In genomic region chr9:32696259-32696658, GRCm38 (mm10) we compare ENCODE assay signal across 8 mouse cellular contexts.
DNase-seq lines count a peak whose midpoint lies in the region; ATAC-seq and TF ChIP-seq lines count a peak whose summit lies in the region.

No protein-coding gene starts in this region.

- H3K27me3 ChIP-seq in kidney, postnatal 0 days (ENCODE audit: insufficient read depth, low read length): no peaks in the 10 kb centered on the region
- H3K27me3 ChIP-seq in hindbrain, postnatal 0 days (ENCODE audit: insufficient read depth, low read length): peaks cover 49% of the 10 kb centered on the region
- H3K27me3 ChIP-seq in midbrain, postnatal 0 days (ENCODE audit: insufficient read depth, low read length): peaks cover 42% of the 10 kb centered on the region

- peak; percentile 14 for ATAC-seq in kidney, postnatal 0 days (replicated peaks; ENCODE audit: low FRiP score, low read depth)
- ATAC-seq in hindbrain, postnatal 0 days: peak; percentile 30
- no peak; the same call in none of the 2 replicates for ATAC-seq in midbrain, postnatal 0 days (ENCODE audit: low FRiP score)
- no peak for ATAC-seq in inflammation-experienced regulatory T-cells, adult 6 months

- TF ChIP-seq POLR2A in cortical plate, adult 2 months (IDR thresholded peaks at IDR 0.05; ENCODE audit: extremely low read depth, insufficient read depth, low read length): no peak

- H3K9ac ChIP-seq in kidney, postnatal 0 days (ENCODE audit: low read depth, low read length): peak overlapping the region; percentile 83
- peak overlapping the region; percentile 45; the same call in 1 of the 2 replicates for H3K9ac ChIP-seq in hindbrain, postnatal 0 days (replicated peaks; ENCODE audit: low read length)
- peak overlapping the region; percentile 51; the same call in 1 of the 2 replicates for H3K9ac ChIP-seq in midbrain, postnatal 0 days (replicated peaks; ENCODE audit: low read length, poor library complexity, severe bottlenecking)

- peak overlapping the region; percentile 90 for H3K27ac ChIP-seq in kidney, postnatal 0 days
- peak overlapping the region; percentile 52; the same call in 1 of the 2 replicates for H3K27ac ChIP-seq in cortical plate, adult 2 months (ENCODE audit: insufficient read depth, low read length)
- peak overlapping the region; percentile 64 for H3K27ac ChIP-seq in hindbrain, postnatal 0 days
- no peak overlapping the region for H3K27ac ChIP-seq in midbrain, postnatal 0 days (ENCODE audit: low read depth, low read length)

- no peak for TF ChIP-seq CTCF in kidney, postnatal 0 days (IDR thresholded peaks at IDR 0.05; ENCODE audit: low read depth)
- TF ChIP-seq CTCF in cortical plate, adult 2 months (IDR thresholded peaks at IDR 0.05; ENCODE audit: extremely low read depth, insufficient read depth, low read length): no peak
- TF ChIP-seq CTCF in hindbrain, postnatal 0 days (IDR thresholded peaks at IDR 0.05; ENCODE audit: low read depth): no peak
- no peak for TF ChIP-seq CTCF in midbrain, postnatal 0 days (IDR thresholded peaks at IDR 0.05)

- H3K36me3 ChIP-seq in kidney, postnatal 0 days (ENCODE audit: insufficient read depth, low read length): no peaks in the 10 kb centered on the region
- H3K36me3 ChIP-seq in hindbrain, postnatal 0 days (ENCODE audit: insufficient read depth, low read length): no peaks in the 10 kb centered on the region
- H3K36me3 ChIP-seq in midbrain, postnatal 0 days (ENCODE audit: insufficient read depth, low read length): no peaks in the 10 kb centered on the region

- 1% methylated on average over 13 of the region's 13 CpGs for WGBS in kidney, postnatal 0 days
- 2% methylated on average over 13 of the region's 13 CpGs for WGBS in hindbrain, postnatal 0 days
- under 1% methylated on average over 12 of the region's 13 CpGs for WGBS in midbrain, postnatal 0 days

- no peak for DNase-seq in kidney, postnatal 0 days (ENCODE audit: low spot score)
- DNase-seq in kidney, adult 11 months: no peak
- no peak for DNase-seq in hindbrain, postnatal 0 days (ENCODE audit: low spot score)
- no peak for DNase-seq in midbrain, postnatal 0 days (ENCODE audit: low spot score)
- no peak for DNase-seq in left cerebral cortex, adult 11 months (ENCODE audit: low spot score)
- no peak for DNase-seq in kidney, postnatal 14 days

- H3K4me2 ChIP-seq in kidney, postnatal 0 days (ENCODE audit: low read length): peak overlapping the region; percentile 84
- peak overlapping the region; percentile 91 for H3K4me2 ChIP-seq in hindbrain, postnatal 0 days (ENCODE audit: low read depth, low read length)
- peak overlapping the region; percentile 92 for H3K4me2 ChIP-seq in midbrain, postnatal 0 days (ENCODE audit: low read depth, low read length, poor library complexity, severe bottlenecking)

- 0 out of 2 replicates have a peak, but pooled peaks cover 5% of the 10 kb centered on the region for H3K4me1 ChIP-seq in kidney, postnatal 0 days (replicated peaks; ENCODE audit: insufficient read depth, low read length)
- no peaks in the 10 kb centered on the region; the same call in 1 of the 2 replicates for H3K4me1 ChIP-seq in cortical plate, adult 2 months (ENCODE audit: control insufficient read depth, insufficient read depth, low read length)
- H3K4me1 ChIP-seq in hindbrain, postnatal 0 days (ENCODE audit: insufficient read depth, low read length): peaks cover 3% of the 10 kb centered on the region; the same call in 1 of the 2 replicates
- no peaks in the 10 kb centered on the region for H3K4me1 ChIP-seq in midbrain, postnatal 0 days (ENCODE audit: insufficient read depth, low read length)

- H3K4me3 ChIP-seq in kidney, postnatal 0 days (replicated peaks; ENCODE audit: low read depth, low read length): peak overlapping the region; percentile 64
- peak overlapping the region; percentile 62 for H3K4me3 ChIP-seq in cortical plate, adult 2 months (ENCODE audit: insufficient read depth, low read length)
- peak overlapping the region; percentile 62 for H3K4me3 ChIP-seq in hindbrain, postnatal 0 days (ENCODE audit: low read length)
- peak overlapping the region; percentile 65 for H3K4me3 ChIP-seq in midbrain, postnatal 0 days (ENCODE audit: low read depth, low read length)

- no peaks in the 10 kb centered on the region for H3K9me3 ChIP-seq in kidney, postnatal 0 days (replicated peaks; ENCODE audit: low read length)
- H3K9me3 ChIP-seq in hindbrain, postnatal 0 days (ENCODE audit: low read length): no peaks in the 10 kb centered on the region
- H3K9me3 ChIP-seq in midbrain, postnatal 0 days (ENCODE audit: low read length): no peaks in the 10 kb centered on the region

Comparison
In these comparisons a context has a peak if more than half of its experiments do, and no peak if none do; other contexts are left out.
1. ATAC-seq: peak in kidney, postnatal 0 days (single experiment) and hindbrain, postnatal 0 days (single experiment); none in midbrain, postnatal 0 days (single experiment) and inflammation-experienced regulatory T-cells, adult 6 months (single experiment).
2. Peak in every context shown above with its lines, with median percentiles within 50 percentile points of each other: H3K4me2 ChIP-seq, H3K4me3 ChIP-seq and H3K9ac ChIP-seq.